Mouse (Mus musculus) MN1 (cell line): ENCODE results near the gene Sfi1.
"Not testable (repeated sequence)": the region's sequence is repeated elsewhere in the genome, so short reads cannot be mapped to it uniquely, and the experiment has no call there.

Experiments
- DNase-seq: peaks from one replicate; pipeline ENCODE4 v3.0.0-alpha.2; 2016; ENCODE audit warnings: low spot score

Sfi1 gene

DNA sequence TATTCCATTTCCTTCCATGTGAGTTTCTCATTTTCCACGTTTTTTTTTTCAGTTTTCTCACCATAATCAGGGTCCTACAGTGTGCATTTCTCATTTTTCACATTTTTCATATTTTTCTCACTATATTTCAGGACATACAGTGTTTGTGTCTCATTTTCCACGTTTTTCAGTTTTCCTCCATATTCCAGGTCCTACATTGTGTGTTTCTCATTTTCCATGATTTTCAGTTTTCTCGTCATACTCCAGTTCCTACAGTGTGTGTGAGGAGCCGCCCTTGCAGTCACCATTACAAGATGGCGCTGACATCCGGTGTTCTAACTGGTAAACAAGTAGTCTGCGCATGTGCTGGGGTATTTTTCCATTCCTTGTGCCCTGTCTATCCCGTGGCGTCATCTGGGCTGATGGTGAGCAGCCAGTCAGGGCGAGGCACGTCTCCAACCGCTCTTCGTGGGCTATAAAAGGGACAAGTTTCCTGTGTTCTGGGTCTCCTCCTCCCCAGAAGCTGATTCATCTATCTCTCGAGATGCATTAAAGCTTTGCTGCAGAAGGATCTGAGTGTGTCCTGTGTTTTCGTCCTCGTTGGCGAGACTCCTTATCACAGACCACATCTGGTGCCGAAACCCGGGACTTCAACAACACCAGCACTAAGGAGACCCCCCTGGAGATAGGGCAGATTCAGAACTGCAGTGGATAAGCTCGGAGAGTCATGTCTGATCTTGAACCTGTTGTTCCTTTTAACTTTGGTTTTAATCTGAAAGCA, 88.6 kb downstream of the Sfi1 start:
- DNase-seq, result peak; percentile 75

DNA sequence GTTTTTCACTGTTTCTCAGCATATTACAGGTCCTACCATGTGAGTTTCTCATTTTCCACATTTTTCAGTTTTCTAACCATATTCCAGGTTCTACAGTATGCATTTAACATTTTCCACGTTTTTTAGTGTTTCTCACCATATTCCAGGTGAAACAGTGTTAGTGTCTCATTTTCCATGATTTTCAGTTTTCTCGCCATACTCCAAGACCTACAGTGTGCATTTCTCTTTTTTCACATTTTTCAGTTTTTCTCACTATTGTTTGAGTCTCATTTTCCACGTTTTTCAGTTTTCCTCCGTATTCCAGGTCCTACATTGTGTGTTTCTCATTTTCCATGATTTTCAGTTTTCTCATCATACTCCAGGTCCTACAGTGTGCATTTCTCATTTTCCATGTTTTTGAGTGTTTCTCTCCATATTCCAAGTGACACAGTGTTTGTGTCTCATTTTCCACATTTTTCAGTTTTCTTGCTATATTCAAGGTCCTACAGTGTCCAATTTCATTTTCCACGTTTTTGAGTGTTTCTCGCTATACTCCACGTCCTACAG, 89.6 kb downstream of the Sfi1 start:
- DNase-seq, result no peak

DNA sequence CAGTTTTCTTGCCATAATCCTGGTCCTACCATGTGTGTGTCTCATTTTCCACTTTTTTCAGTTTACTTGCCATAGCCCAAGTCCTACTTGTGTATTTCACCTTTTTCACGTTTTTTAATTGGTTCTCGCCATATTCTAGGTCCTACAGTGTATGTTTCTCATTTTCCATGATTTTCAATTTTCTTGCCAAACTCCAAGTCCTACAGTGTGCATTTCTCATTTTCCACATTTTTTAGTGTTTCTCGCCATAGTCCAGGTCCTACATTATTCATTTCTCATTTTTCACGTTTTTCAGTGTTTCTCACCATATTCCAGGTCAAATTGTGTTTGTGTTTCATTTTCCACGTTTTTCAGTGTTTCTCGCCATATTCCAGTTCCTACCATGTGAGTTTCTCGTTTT, 90.6 kb downstream of the Sfi1 start:
- DNase-seq, result not testable (repeated sequence)

DNA sequence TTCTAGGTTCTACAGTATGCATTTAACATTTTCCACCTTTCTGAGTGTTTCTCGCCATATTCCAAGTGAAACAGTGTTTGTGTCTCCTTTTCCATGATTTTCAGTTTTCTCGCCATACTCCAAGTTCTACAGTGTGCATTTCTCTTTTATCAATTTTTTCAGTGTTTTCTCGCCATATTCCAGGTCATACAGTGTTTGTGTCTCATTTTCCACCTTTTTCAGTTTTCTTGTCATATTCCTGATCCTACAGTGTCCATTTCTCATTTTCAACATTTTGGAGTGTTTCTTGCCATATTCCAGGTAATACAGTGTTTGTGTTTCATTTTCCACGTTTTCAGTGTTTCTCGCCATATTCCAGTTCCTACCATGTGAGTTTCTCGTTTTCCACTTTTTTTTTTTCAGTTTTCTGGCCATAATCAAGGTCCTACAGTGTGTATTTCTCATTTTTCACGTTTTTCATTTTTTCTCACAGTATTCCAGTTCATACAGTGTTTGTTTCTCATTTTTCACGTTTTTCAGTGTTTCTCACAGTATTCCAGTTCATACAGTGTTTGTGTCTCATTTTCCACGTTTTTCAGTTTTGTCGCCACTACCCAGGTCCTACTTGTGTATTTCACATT, 91.3 kb downstream of the Sfi1 start:
- peak; percentile 29 for DNase-seq

DNA sequence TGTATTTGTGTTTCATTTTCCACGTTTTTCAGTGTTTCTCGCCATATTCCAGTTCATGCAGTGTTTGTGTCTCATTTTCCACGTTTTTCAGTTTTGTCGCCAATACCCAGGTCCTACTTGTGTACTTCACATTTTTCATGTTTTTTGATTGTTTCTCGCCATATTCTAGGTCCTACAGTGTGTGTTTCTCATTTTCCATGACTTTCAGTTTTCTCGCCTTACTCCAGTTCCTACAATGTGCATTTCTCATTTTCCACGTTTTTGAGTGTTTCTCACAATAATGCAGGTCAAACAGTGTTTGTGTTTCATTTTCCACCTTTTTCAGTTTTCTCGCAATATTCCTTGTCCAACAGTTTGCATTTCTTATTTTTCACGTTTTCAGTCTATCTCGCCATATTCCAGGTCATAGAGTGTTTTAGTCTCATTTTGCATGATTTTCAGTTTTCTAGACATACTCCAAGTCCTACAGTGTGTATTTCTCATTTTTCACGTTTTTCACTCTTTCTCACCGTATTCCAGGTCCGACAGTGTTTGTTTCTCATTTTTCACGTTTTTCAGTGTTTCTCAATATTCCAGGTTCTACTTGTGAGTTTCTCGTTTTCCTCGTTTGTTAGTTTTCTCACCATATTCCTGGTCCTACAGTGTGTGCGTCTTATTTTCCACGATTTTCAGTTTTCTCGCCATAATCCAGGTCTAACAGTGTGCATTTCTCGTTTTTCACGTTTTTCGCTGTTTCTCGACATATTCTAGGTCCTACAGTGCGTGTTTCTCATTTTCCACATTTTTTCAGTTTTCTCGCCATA, 92.0 kb downstream of the Sfi1 start:
- DNase-seq, result no peak

DNA sequence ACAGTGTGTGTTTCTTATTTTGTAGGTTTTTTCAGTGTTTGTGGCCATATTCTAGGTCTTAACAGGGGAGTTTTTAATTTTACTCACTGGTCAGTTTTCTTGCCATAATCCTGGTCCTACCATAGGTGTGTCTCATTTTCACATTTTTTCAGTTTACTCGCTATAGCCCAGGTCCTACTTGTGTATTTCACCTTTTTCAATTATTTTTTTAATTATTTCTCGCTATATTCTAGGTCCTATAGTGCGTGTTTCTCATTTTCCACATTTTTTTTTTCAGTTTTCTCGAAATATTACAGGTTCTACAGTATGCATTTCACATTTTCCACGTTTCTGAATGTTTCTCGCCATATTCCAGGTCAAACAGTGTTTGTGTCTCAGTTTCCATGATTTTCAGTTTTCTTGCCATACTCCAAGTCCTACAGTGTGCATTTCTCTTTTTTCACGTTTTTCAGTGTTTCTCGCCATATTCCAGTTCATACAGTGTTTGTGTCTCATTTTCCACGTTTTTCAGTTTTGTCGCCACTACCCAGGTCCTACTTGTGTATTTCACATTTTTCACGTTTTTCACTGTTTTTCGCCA, 93.1 kb downstream of the Sfi1 start:
- DNase-seq, result peak; percentile 56
